Mouse (Mus musculus): Measurements from ENCODE around the gene Dlx3.

DNA sequence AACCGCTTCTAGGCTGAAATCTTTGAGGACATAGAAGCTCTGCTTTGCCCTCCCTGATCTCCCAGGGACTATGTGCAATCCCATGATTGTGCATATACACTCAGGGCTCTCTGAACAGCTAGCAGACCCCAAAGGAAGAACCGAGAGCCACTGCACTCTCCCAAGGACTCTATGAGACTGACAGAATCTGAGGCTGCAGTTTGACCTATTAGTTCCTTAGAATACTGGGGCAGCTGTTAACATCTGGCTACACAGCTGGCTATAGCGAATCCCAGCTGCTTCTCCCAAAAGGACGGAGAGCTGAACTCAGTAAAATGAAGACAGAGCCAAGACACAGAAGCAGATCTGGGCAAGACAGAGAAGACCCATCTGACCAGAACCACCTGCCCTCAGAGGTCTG is 46.1 kb upstream of the Dlx3 start:
- TF ChIP-seq CTCF (IDR thresholded peaks at IDR 0.05; ENCODE audit: insufficient read depth, low read length), result no peak
- no peak for TF ChIP-seq POLR2A (IDR thresholded peaks at IDR 0.05; ENCODE audit: borderline replicate concordance, extremely low read depth, low read depth, low read length)
